Mouse (Mus musculus) embryonic facial prominence, embryonic 11.5 days (tissue): ENCODE measurements around the gene Plxdc2. TPM values are rescaled to one million over a fixed set of nuclear protein-coding genes. Genes with fewer than 3 reads are reported as not detected.
A peak's percentile ranks its signal among the peaks of the same experiment; 100 is the strongest.
"Not testable (repeated sequence)": the region's sequence is repeated elsewhere in the genome, so short reads cannot be mapped to it uniquely, and the experiment has no call there.

Experiments used
- ATAC-seq: fragments of 200-750 bp; cut with Nextera tagmentation; replicated peaks from 2 replicates; pipeline ENCODE4 v1.8.0; 2017; ENCODE audit warnings: low read depth; ENCODE audit not compliant: insufficient number of reproducible peaks, low FRiP score, low TSS enrichment
- DNase-seq: peaks from one replicate; pipeline ENCODE4 v3.0.0-alpha.2; 2015; ENCODE audit warnings: low spot score
- H3K27ac ChIP-seq: fragments of 300-500 bp; sonication (generic); replicated peaks from 2 replicates; pipeline ENCODE4 v1.5.1; 2014; ENCODE audit warnings: mild to moderate bottlenecking, low read depth, low read length, control low read depth
- H3K27me3 ChIP-seq: fragments of 300-500 bp; sonication (generic); 2 replicates; pipeline ENCODE4 v1.6.1; 2014; ENCODE audit warnings: mild to moderate bottlenecking, low read length, moderate library complexity, mixed read lengths; ENCODE audit not compliant: control insufficient read depth, insufficient read depth
- H3K36me3 ChIP-seq: fragments of 300-500 bp; sonication (generic); replicated peaks from 2 replicates; pipeline ENCODE4 v1.6.1; 2014; ENCODE audit warnings: low read depth, mild to moderate bottlenecking, low read length, moderate library complexity, mixed read lengths; ENCODE audit not compliant: control insufficient read depth, insufficient read depth
- H3K4me1 ChIP-seq: fragments of 300-500 bp; sonication (generic); 2 replicates; pipeline ENCODE4 v1.6.1; 2014; ENCODE audit warnings: low read length, mixed read lengths; ENCODE audit not compliant: control insufficient read depth, insufficient read depth
- H3K4me2 ChIP-seq: fragments of 300-500 bp; sonication (generic); 2 replicates; pipeline ENCODE4 v1.6.1; 2014; ENCODE audit warnings: low read depth, mild to moderate bottlenecking, control low read depth, low read length, moderate library complexity
- H3K4me3 ChIP-seq: fragments of 300-500 bp; sonication (generic); 2 replicates; pipeline ENCODE4 v1.5.1; 2014; ENCODE audit warnings: low read depth, low read length, control low read depth
- H3K9ac ChIP-seq: fragments of 300-500 bp; sonication (generic); replicated peaks from 2 replicates; pipeline ENCODE4 v1.6.1; 2014; ENCODE audit warnings: mild to moderate bottlenecking, control low read depth, low read length
- H3K9me3 ChIP-seq: fragments of 300-500 bp; sonication (generic); replicated peaks from 2 replicates; pipeline ENCODE4 v1.6.1; 2016; ENCODE audit warnings: mild to moderate bottlenecking, low read length, inconsistent platforms, mixed read lengths; ENCODE audit not compliant: control insufficient read depth
- whole genome bisulfite sequencing: fragments of 180-500 bp; shearing (Covaris S2); extraction: QIAGEN DNeasy Blood & Tissue Kit; methylation state at CpG from one replicate; pipeline ENCODE4 v1.1.7; 2014; 5-methylcytosine and 5-hydroxymethylcytosine counted together
- polyA plus RNA-seq: library from polyadenylated mRNA; unstranded; fragments of >200 nt; fragmentation: Nextera tagmentation; extraction: Ambion mirVana; gene quantifications from 2 replicates; pipeline ENCODE4 v1.2.1, GENCODE M21; 2014

Gene Plxdc2
- polyA plus RNA-seq, 1 experiment from 2014 or later = 20.5 TPM

DNA sequence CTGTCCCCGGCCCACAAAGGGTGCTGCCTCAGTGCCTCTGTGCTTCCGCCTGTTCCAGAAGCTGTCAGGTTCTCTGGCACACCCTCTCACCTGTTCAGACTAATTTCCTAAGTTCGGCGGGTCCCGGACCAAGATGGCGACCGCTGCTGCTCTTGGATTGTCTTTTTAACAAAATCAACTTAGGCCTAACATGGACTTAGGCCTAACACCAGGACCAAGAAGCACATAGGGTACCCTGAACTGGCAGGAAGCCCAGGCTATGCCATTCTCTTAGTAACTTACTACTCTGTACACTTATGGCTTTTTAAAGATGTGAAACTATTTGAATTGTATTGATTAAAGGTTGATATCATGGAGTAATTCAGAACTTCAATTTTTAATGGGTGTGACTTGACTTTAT, 413.0 kb downstream of the Plxdc2 start:
- not testable (repeated sequence) for H3K4me3 ChIP-seq, H3K27ac ChIP-seq, H3K9ac ChIP-seq, H3K9me3 ChIP-seq, H3K4me1 ChIP-seq, DNase-seq, ATAC-seq, H3K27me3 ChIP-seq, H3K36me3 ChIP-seq, H3K4me2 ChIP-seq
- WGBS = 93% methylated on average over 5 of the region's 7 CpGs

DNA sequence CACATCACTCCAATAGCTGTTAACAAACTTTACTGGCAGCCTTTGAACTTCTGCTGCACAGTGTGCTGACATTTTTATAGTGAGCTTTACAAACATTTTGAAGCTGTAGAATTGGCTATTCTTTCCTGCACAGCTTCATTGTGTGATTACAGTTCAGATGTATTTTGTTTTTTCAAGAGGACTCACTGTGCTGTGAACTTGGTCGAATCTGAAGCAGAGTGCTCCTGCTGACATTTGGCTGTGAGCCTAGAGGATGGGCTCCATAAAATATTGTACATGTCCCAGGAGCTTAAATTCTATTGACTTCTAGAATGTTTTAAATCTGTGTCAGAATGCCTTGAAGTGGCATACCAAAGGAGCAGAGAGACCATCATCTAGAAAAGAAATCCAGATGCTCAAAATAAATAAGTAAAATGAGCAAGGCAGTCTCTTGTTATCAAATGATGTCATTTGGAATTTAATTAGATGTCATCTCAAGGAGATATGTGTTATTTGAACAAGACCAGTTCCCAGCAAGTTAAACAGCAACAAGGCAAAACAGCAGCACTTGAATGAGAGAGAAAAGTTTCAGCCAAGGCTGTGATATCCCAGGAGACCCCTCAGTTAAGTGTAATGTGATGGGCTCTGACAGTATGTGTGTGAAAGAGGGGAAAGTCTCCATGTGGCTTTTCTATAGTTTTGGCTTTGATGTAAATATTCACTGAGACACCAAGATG, 417.5 kb downstream of the Plxdc2 start:
- WGBS = 38% methylated on average over 1 of the region's 1 CpGs
- DNase-seq (peak; percentile 42), ATAC-seq (no peak)
- H3K4me2 ChIP-seq = no peak overlapping the region
- no peak overlapping the region for H3K9ac ChIP-seq
- no peaks in the 10 kb centered on the region for H3K4me1 ChIP-seq
- no peak overlapping the region for H3K27ac ChIP-seq
- no peaks in the 10 kb centered on the region for H3K9me3 ChIP-seq
- no peaks in the 10 kb centered on the region for H3K27me3 ChIP-seq
- H3K4me3 ChIP-seq = no peak overlapping the region
- no peaks in the 10 kb centered on the region for H3K36me3 ChIP-seq

DNA sequence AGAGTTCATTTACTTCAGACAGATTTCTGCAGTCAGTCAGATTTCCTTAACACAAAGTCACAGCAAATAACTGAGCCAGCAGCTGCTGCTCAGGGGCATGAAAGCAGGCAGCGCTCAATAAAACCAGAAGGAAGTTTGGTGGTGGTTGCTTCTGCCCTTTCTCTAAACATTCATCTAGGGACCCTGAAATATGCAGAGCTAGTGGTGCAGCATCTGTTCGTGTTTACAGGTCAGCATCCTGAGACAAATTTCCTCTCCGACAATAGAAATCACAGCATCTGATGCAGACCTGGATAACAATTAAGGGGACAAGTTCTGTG, 418.0 kb downstream of the Plxdc2 start:
- Histone ChIP-seq H3K4me3 (no peak overlapping the region), H3K4me1 (no peaks in the 10 kb centered on the region), H3K9ac (no peak overlapping the region), H3K27me3 (no peaks in the 10 kb centered on the region), H3K9me3 (no peaks in the 10 kb centered on the region), H3K36me3 (no peaks in the 10 kb centered on the region), H3K27ac (no peak overlapping the region), H3K4me2 (no peak overlapping the region)
- DNase-seq = no peak
- ATAC-seq = no peak
- WGBS = 44% methylated on average over 3 of the region's 3 CpGs

DNA sequence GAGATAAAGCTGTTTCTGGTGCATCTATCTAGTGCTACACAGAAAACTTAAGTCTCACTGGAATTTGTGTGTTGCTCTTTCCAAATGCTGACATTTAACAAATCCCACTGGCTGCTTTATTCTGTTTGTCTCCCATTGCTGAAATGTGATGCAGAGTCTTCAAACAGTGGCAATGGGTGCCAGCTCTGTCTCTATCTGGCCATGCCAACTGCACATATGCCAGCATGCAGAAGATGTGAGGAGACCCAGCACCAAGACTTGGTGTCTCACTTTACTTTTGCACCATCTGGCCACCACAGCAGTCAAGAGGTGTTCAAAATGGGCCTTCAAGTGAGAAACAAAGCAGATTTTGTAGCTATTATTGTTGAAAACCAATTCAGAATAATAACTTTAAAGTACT, 439.2 kb downstream of the Plxdc2 start:
- no peak overlapping the region for H3K4me2 ChIP-seq
- H3K36me3 ChIP-seq = no peaks in the 10 kb centered on the region
- ATAC-seq (no peak), DNase-seq (no peak)
- no peaks in the 10 kb centered on the region for H3K27me3 ChIP-seq
- no peaks in the 10 kb centered on the region for H3K9me3 ChIP-seq
- no peaks in the 10 kb centered on the region for H3K4me1 ChIP-seq
- H3K4me3 ChIP-seq = no peak overlapping the region
- no peak overlapping the region for H3K27ac ChIP-seq
- no peak overlapping the region for H3K9ac ChIP-seq
